Mouse (Mus musculus): Measurements from ENCODE around the gene Abcc1. TPM values are rescaled to one million over a fixed set of nuclear protein-coding genes. Genes with fewer than 3 reads are reported as not detected.

Abcc1 gene
- total RNA-seq, 4 experiments from 2014 or later, result 16.3 to 20.3 (median 19.2) TPM

DNA sequence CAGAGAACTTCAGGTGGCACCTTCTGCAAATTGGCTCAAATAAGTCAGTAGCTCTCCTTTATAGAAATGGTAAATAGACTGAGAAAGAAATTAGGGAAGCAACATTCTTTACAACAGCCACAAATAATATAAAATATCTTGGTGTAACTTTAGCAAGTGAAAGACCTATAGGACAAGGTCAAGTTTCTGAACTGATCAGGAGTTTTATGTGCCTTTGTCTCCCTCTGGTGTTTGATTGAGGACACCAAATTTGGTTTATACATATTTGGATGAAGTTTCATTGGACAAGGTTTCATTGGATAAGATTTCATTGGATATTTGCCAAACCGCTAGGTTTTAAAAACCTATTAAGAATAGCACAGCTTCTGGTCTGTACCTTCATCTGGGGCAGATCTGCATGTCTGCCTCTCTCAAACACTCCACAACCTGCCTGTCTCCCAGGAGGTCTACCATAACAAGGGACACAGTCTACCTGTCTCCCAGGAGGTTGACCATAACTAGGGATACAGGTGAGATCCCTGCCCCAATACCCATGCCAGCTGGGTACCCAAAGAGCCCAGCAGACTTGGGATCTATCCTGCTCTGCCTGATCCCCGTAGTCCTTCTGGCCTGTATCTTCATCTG lies 132.2 kb downstream of the Abcc1 start:
- DNase-seq (ENCODE audit: low spot score in 2 of 2), result no peak

- no peak for DNase-seq (ENCODE audit: low spot score in 2 of 2)
Measured at GRCm38 (mm10) chr16:14501649-14502360, 140.4 kb downstream of the Abcc1 start.

DNA sequence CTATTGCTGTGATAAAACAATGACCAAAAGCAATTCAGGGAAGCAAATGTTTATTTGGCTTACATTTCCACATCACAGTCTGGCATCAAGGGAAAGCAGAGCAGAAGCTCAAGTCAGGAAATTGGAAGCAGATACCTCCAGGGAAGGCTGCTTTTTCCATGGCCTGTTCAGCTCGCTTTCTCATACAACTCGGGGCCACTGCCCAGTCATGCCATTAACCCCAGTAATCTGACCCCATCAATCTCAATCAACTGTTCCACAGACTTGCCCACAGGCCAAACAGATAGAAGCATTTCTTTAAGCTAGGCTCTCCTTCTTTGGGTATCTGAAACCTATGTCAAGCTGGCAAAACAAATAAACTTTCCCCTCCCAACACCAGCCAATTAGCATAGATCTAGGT lies 145.1 kb downstream of the Abcc1 start:
- DNase-seq (ENCODE audit: low spot score in 2 of 2), result no peak

Other genes with a start within 250 kb of the Abcc1 start
- gene Nde1, start 198.3 kb upstream of the Abcc1 start, total RNA-seq (2022), result 10 to 100 TPM; 24.0 to 27.2 (median 24.9) TPM
- gene Marf1, start 198.2 kb upstream of the Abcc1 start, total RNA-seq (2022), result 100 to 1,000 TPM; 119 to 156 (median 140) TPM
- 1 to 10 TPM; 3.1 to 7.2 (median 5.2) TPM for gene Myh11, start 70.2 kb upstream of the Abcc1 start, total RNA-seq (2022)
- 10 to 100 TPM; 46.0 to 50.2 (median 48.7) TPM for gene Fopnl, start 44.2 kb upstream of the Abcc1 start, total RNA-seq (2022)
- gene A630010A05Rik, start 200.8 kb downstream of the Abcc1 start, total RNA-seq (2022), result not detected